Comparison of ENCODE assay signal across 21 mouse cellular contexts in genomic region chr12:102785593-102785985, GRCm38 (mm10). TPM values are rescaled to one million over a fixed set of nuclear protein-coding genes. Genes with fewer than 3 reads are reported as not detected.
"Had no signal": no experiment of that assay in that cellular context is flagged by ENCODE, and none has a peak within 500 bp of the region (broad histone marks: within the 10 kb centered on the region; RNA-seq: fewer than 3 reads in every experiment).

No protein-coding gene starts in this region.

- H3K4me1 ChIP-seq: intestine, embryonic 15.5 days; kidney, embryonic 15.5 days; limb, embryonic 15.5 days; midbrain, embryonic 12.5 days; neural tube, embryonic 13.5 days had no signal

- DNase-seq: kidney, adult 2 months; kidney, postnatal 25 days; lung, embryonic 14.5 days; lung, postnatal 10 days; lung, postnatal 4 days; retina, postnatal 1 day; right cerebral cortex, postnatal 4 days; spleen, adult 18-20 months; thymus, adult 2 months; thymus, postnatal 25 days had no signal

- ATAC-seq: intestine, embryonic 15.5 days; midbrain, embryonic 16.5 days had no signal

- H3K27ac ChIP-seq: intestine, embryonic 15.5 days; kidney, embryonic 15.5 days; limb, embryonic 15.5 days; liver, embryonic 14.5 days; midbrain, embryonic 12.5 days; neural tube, embryonic 13.5 days had no signal

- H3K4me3 ChIP-seq: intestine, embryonic 15.5 days; kidney, embryonic 15.5 days; limb, embryonic 15.5 days; megakaryocyte, embryonic 14.5 days; midbrain, embryonic 12.5 days; neural tube, embryonic 13.5 days had no signal

RNA-seq across cellular contexts. Expression of gene Gm28051, which starts 28.0 kb away (rescaled TPM):
- total RNA-seq: left cerebral cortex, adult 18-20 months; left cerebral cortex, postnatal 10 days had no signal
- polyA plus RNA-seq: intestine, embryonic 15.5 days; kidney, adult 2 months; kidney, embryonic 15.5 days; limb, embryonic 15.5 days; liver, embryonic 14.5 days; lung, embryonic 14.5 days; midbrain, embryonic 12.5 days; midbrain, embryonic 16.5 days; neural tube, embryonic 13.5 days; stomach, embryonic 14.5 days; thymus, adult 2 months had no signal
